Mouse (Mus musculus) thymus, postnatal 14 days (tissue): ENCODE data around the gene Rasl11a.
"Not testable (repeated sequence)": the region's sequence is repeated elsewhere in the genome, so short reads cannot be mapped to it uniquely, and the experiment has no call there.

Experiments
- DNase-seq: peaks from one replicate; pipeline ENCODE4 v3.0.0; 2021

The Rasl11a gene

DNA sequence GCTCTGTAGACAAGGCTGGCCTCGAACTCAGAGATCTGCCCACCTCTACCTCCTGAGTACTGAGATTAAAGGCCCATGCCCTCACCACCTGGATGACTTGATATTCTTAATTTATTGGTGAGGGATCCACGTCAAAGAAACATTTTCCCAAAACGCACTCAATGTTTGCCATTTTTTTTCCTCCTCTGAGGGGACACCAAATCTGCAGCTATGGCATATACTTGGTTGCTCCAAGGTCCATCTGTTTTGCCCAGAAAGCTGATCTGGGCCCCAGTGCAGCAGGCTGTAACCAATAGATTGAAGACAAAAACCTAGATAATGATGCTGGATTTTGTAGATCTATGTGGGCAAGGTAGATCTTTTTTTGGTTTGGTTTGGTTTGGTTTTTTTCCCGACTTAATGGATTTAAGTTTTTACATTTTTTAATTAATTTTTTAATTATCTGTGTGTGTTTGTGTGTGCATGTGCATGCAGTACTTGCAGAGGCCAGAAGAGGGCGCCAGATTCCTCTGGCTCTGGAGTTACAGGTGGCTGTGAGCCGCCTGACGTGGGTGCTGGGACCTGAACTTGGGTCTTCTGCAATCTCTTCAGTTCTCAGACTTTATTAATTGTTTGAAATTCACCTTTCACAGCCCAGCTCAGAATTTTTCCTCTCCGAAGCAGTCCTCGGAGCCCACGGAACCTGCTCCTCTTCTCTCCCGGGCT, 48.8 kb downstream of the Rasl11a start:
- peak; percentile 17 for DNase-seq

- DNase-seq = not testable (repeated sequence)
Measured at GRCm38 (mm10) chr5:146895667-146896066, 50.8 kb downstream of the Rasl11a start.

GRCm38 (mm10) chr5:146896973-146897372, 52.1 kb downstream of the Rasl11a start:
- no peak for DNase-seq
